Mouse (Mus musculus): ENCODE measurements around the gene Tchp. TPM values are rescaled to one million over a fixed set of nuclear protein-coding genes. Genes with fewer than 3 reads are reported as not detected.

Gene Tchp
- polyA plus RNA-seq, 1 experiment from 2014 or later: 15.2 TPM

DNA sequence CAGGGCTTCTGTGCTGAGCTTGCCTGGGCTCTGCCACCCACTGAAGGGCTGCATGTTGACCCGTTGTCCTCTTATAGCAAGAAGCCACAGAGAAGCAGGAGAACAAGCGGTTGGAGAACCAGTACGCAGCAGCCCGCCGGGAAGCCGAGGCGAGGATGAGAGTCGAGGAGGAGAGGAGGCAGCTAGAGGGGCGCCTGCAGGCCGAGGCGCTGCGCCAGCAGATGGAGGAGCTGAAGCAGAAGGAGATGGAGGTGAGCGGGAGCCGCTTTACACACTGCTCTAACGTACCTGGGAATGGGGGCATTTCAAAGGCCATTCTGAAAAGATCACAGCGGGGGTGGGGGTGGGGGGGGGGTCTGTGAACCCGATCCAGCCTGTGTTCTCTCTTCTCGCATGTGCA is 7.0 kb downstream of the Tchp start:
- 93% methylated on average over 18 of the region's 18 CpGs for WGBS
- H3K9me3 ChIP-seq (ENCODE audit: control insufficient read depth, low read length): no peaks in the 10 kb centered on the region
- no peak overlapping the region for H3K9ac ChIP-seq (replicated peaks; ENCODE audit: low read depth, low read length)
- no peak overlapping the region for H3K4me2 ChIP-seq (ENCODE audit: low read depth, low read length)
- H3K4me1 ChIP-seq (ENCODE audit: control insufficient read depth, insufficient read depth, low read length): no peaks in the 10 kb centered on the region
- H3K27ac ChIP-seq (ENCODE audit: low read depth, low read length): no peak overlapping the region
- no peak for ATAC-seq (ENCODE audit: low read depth)
- peaks cover 68% of the 10 kb centered on the region for H3K36me3 ChIP-seq (ENCODE audit: control insufficient read depth, insufficient read depth, low read length)
- H3K27me3 ChIP-seq (ENCODE audit: control insufficient read depth, insufficient read depth, low read length): no peaks in the 10 kb centered on the region
- H3K4me3 ChIP-seq (ENCODE audit: low read depth, low read length): no peak overlapping the region

DNA sequence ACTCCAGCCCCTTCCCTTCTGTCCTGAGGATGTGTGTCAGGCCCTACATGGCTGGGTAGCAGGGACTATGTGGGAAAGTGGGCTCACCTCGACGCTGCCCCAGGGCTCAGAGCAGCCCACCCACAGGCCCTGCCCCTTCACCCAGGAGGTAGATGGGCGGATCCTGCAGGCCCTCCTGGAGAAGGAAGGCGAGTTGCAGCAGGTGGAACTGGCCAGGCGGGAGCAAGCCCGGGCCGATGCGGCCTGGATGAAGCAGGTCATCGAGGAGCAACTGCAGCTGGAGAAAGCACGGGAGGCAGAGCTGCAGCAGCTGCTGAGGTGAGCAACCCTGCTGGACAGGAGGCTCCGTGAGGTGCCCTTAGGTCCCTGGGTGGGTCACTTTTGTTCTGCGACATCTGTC is 9.7 kb downstream of the Tchp start:
- no peak overlapping the region for H3K4me3 ChIP-seq (ENCODE audit: low read depth, low read length)
- H3K27ac ChIP-seq (ENCODE audit: low read depth, low read length): no peak overlapping the region
- H3K9me3 ChIP-seq (ENCODE audit: control insufficient read depth, low read length): no peaks in the 10 kb centered on the region
- no peaks in the 10 kb centered on the region for H3K27me3 ChIP-seq (ENCODE audit: control insufficient read depth, insufficient read depth, low read length)
- H3K36me3 ChIP-seq (ENCODE audit: control insufficient read depth, insufficient read depth, low read length): peaks cover 74% of the 10 kb centered on the region
- no peak overlapping the region for H3K4me2 ChIP-seq (ENCODE audit: low read depth, low read length)
- 90% methylated on average over 12 of the region's 12 CpGs for WGBS
- no peaks in the 10 kb centered on the region for H3K4me1 ChIP-seq (ENCODE audit: control insufficient read depth, insufficient read depth, low read length)
- H3K9ac ChIP-seq (replicated peaks; ENCODE audit: low read depth, low read length): no peak overlapping the region
- no peak for ATAC-seq (ENCODE audit: low read depth)

DNA sequence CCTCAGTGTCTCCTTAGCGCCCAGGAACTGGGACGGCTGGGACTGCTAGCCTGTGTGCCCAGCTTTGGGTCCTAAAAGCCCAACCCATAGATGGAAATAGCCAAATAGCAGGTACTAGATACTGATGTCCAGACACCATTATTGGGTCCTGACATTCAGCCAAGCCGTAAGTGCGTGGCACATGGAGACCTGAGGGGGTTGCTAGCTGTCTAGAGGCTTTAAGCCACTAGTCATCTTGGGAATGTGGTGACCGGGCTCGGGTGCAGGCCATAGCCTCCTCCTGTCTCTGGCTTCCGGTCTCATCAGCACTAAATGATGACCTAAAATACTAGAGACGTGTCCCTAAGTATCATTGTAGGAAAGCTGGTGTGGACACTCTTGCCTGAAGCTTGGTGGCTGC is 10.4 kb downstream of the Tchp start:
- ATAC-seq (ENCODE audit: low read depth): no peak
- Histone ChIP-seq H3K4me3 (ENCODE audit: low read depth, low read length) (no peak overlapping the region), H3K27ac (ENCODE audit: low read depth, low read length) (no peak overlapping the region), H3K36me3 (ENCODE audit: control insufficient read depth, insufficient read depth, low read length) (peaks cover 74% of the 10 kb centered on the region), H3K9ac (replicated peaks; ENCODE audit: low read depth, low read length) (no peak overlapping the region), H3K4me2 (ENCODE audit: low read depth, low read length) (no peak overlapping the region), H3K9me3 (ENCODE audit: control insufficient read depth, low read length) (no peaks in the 10 kb centered on the region), H3K27me3 (ENCODE audit: control insufficient read depth, insufficient read depth, low read length) (no peaks in the 10 kb centered on the region), H3K4me1 (ENCODE audit: control insufficient read depth, insufficient read depth, low read length) (no peaks in the 10 kb centered on the region)
- 94% methylated on average over 8 of the region's 8 CpGs for WGBS

DNA sequence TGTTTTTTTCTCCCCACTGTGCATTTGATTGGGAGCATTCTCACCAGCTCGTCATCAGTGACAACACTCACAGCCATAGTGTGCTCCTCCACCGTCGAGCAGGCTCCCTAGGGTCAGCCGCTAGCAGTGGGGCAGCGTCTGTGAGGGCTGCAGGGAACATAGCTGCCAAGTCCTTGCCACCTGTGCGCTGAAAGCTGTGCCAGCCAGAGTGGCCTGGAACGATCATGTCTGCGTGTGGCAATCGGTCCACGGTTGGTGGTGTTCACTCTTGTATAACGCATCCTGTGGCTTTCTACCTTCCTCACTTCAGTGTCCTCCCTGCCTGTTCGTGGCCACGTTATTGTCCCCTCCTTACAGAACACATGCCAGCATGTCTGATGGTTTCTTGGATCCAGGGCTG is 10.9 kb downstream of the Tchp start:
- Histone ChIP-seq H3K27me3 (ENCODE audit: control insufficient read depth, insufficient read depth, low read length) (no peaks in the 10 kb centered on the region), H3K27ac (ENCODE audit: low read depth, low read length) (no peak overlapping the region), H3K4me2 (ENCODE audit: low read depth, low read length) (no peak overlapping the region), H3K36me3 (ENCODE audit: control insufficient read depth, insufficient read depth, low read length) (peaks cover 71% of the 10 kb centered on the region), H3K4me3 (ENCODE audit: low read depth, low read length) (no peak overlapping the region), H3K9ac (replicated peaks; ENCODE audit: low read depth, low read length) (no peak overlapping the region), H3K9me3 (ENCODE audit: control insufficient read depth, low read length) (no peaks in the 10 kb centered on the region), H3K4me1 (ENCODE audit: control insufficient read depth, insufficient read depth, low read length) (no peaks in the 10 kb centered on the region)
- 84% methylated on average over 13 of the region's 13 CpGs for WGBS
- ATAC-seq (ENCODE audit: low read depth): no peak

DNA sequence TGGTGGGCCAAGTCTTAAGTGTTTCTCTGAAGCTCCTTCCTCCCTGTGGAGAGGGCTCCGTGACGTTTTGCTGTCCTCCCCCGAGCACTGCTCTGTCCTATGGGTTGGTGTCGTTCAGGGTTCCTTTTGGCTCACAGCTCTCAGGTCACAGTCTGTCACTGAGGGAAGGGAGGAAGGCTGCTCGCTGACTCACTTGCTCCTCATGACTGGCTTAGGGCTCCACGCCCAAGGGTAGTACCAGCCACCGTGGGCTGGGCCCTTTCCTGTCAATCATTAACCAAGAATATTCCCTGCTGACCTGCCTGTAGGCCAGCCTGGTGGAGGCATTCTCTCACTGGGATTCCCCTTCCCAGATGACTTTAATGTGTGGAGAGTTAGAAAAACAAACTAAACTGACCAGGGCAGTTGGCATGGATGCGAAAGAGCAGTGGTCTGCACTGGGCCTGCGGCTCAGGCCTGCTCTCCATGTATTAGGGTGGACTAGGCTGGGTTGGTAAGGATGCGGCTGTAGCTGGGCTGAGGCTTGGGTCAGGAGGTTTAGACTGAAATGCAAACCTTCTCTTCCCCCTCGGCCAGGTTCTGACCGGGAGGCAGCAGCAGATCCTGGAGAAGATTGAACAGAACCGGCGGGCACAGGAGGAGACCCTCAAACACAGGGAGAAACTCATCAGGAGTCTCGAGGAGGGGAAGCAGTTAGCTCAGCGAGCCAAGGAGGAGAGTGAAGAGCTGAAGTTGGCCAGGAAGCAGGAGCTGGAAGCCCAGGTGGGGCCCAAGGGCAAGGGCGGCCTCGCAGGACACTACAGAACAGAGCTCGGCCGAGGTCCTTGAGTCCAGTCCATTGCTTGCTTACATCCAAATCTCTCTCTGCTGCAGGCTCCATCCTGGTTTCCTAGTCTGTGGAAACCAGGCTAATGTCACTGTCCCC is 11.7 kb downstream of the Tchp start:
- Histone ChIP-seq H3K27ac (ENCODE audit: low read depth, low read length) (no peak overlapping the region), H3K27me3 (ENCODE audit: control insufficient read depth, insufficient read depth, low read length) (no peaks in the 10 kb centered on the region), H3K9me3 (ENCODE audit: control insufficient read depth, low read length) (no peaks in the 10 kb centered on the region), H3K4me3 (ENCODE audit: low read depth, low read length) (no peak overlapping the region), H3K36me3 (ENCODE audit: control insufficient read depth, insufficient read depth, low read length) (peaks cover 64% of the 10 kb centered on the region), H3K9ac (replicated peaks; ENCODE audit: low read depth, low read length) (no peak overlapping the region), H3K4me1 (ENCODE audit: control insufficient read depth, insufficient read depth, low read length) (no peaks in the 10 kb centered on the region), H3K4me2 (ENCODE audit: low read depth, low read length) (no peak overlapping the region)
- 88% methylated on average over 20 of the region's 20 CpGs for WGBS
- ATAC-seq (ENCODE audit: low read depth): no peak

DNA sequence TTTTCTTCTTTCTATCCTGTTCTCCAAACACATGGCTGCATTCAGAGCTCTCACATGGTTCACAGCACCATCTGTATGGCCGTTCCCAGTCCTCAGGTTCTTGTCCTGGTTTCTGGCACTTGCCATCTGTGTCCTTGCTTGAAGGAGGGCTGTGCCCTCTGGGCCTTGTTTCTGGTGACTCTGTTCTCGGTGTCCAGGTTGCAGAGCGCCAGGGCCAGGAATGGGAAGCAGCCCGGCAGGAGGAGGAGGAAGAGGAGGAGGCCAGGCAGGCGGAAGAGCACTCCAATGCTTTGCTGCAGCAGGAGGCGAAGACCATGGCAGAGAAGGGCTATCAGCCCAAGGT is 12.3 kb downstream of the Tchp start:
- Histone ChIP-seq H3K4me2 (ENCODE audit: low read depth, low read length) (no peak overlapping the region), H3K9me3 (ENCODE audit: control insufficient read depth, low read length) (no peaks in the 10 kb centered on the region), H3K4me1 (ENCODE audit: control insufficient read depth, insufficient read depth, low read length) (no peaks in the 10 kb centered on the region), H3K27me3 (ENCODE audit: control insufficient read depth, insufficient read depth, low read length) (no peaks in the 10 kb centered on the region), H3K27ac (ENCODE audit: low read depth, low read length) (no peak overlapping the region), H3K9ac (replicated peaks; ENCODE audit: low read depth, low read length) (no peak overlapping the region), H3K36me3 (ENCODE audit: control insufficient read depth, insufficient read depth, low read length) (peaks cover 58% of the 10 kb centered on the region), H3K4me3 (ENCODE audit: low read depth, low read length) (no peak overlapping the region)
- no peak for ATAC-seq (ENCODE audit: low read depth)
- WGBS: over 99% methylated on average over 6 of the region's 6 CpGs

DNA sequence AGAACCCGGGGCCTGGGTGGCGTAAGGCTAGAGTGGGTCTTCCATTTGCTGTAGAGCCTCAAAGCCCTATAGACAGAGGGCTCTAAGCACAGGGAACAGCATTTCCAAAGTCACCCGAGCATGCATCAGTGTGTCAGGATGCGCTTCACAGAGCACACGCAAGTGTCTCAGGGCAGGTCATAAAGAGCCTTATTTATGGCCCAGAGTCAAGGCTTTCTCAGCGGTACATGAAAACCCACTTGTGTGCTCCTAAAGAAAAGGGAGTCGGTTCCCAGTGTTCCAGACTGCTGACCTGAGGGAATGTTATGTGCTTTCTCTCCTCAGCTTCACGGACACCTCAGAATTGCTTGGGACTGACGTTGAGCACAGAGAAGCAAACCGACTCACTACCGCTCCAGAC is 13.2 kb downstream of the Tchp start:
- no peak overlapping the region for H3K4me3 ChIP-seq (ENCODE audit: low read depth, low read length)
- no peak for ATAC-seq (ENCODE audit: low read depth)
- H3K9me3 ChIP-seq (ENCODE audit: control insufficient read depth, low read length): no peaks in the 10 kb centered on the region
- WGBS: 57% methylated on average over 11 of the region's 11 CpGs
- no peaks in the 10 kb centered on the region for H3K27me3 ChIP-seq (ENCODE audit: control insufficient read depth, insufficient read depth, low read length)
- peaks cover 55% of the 10 kb centered on the region for H3K36me3 ChIP-seq (ENCODE audit: control insufficient read depth, insufficient read depth, low read length)
- no peak overlapping the region for H3K27ac ChIP-seq (ENCODE audit: low read depth, low read length)
- no peaks in the 10 kb centered on the region for H3K4me1 ChIP-seq (ENCODE audit: control insufficient read depth, insufficient read depth, low read length)
- no peak overlapping the region for H3K4me2 ChIP-seq (ENCODE audit: low read depth, low read length)
- H3K9ac ChIP-seq (replicated peaks; ENCODE audit: low read depth, low read length): no peak overlapping the region

DNA sequence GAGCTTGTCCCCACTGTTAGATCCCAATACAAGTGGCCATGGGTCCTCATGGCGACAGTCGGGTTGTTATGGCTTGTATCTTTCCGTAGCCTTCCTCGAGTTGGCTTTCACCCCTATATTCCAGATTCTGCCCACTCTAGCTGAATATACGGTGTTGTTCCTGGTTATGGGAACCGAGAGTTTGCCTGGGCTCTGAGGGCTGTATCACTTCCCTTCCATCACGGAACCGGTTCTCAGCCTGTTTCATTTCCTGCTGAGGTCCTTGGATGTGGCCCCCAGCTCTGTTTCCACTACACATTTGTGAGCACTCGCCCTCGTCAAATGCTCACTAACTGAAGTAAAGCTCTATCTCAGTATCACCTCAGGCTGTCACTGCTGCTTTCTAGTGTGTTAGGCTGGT is 14.4 kb downstream of the Tchp start:
- Histone ChIP-seq H3K4me3 (ENCODE audit: low read depth, low read length) (no peak overlapping the region), H3K9me3 (ENCODE audit: control insufficient read depth, low read length) (no peaks in the 10 kb centered on the region), H3K27ac (ENCODE audit: low read depth, low read length) (no peak overlapping the region), H3K4me2 (ENCODE audit: low read depth, low read length) (no peak overlapping the region), H3K27me3 (ENCODE audit: control insufficient read depth, insufficient read depth, low read length) (no peaks in the 10 kb centered on the region), H3K4me1 (ENCODE audit: control insufficient read depth, insufficient read depth, low read length) (no peaks in the 10 kb centered on the region), H3K9ac (replicated peaks; ENCODE audit: low read depth, low read length) (no peak overlapping the region), H3K36me3 (ENCODE audit: control insufficient read depth, insufficient read depth, low read length) (peaks cover 47% of the 10 kb centered on the region)
- ATAC-seq (ENCODE audit: low read depth): no peak
- 93% methylated on average over 10 of the region's 10 CpGs for WGBS

DNA sequence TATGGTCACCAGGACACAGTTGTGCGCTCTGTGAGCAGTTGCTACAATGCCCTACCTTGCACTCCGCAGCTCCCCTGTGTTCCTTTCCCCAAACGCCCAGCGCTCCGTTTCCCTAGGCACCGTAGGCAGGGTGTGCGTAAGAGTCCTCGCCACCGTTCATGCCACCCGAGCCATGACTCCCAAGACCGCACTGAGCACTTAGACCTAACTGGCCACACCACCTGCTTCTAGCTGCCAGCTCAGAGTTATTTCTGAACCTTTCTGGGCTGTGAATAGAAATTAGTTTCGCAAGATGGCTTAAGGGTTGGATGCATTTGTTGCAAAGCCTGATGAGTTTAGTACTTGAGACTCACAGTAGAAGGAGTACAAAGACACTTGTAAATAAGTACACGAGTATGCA is 15.3 kb downstream of the Tchp start:
- no peak overlapping the region for H3K4me3 ChIP-seq (ENCODE audit: low read depth, low read length)
- no peak overlapping the region for H3K9ac ChIP-seq (replicated peaks; ENCODE audit: low read depth, low read length)
- no peaks in the 10 kb centered on the region for H3K4me1 ChIP-seq (ENCODE audit: control insufficient read depth, insufficient read depth, low read length)
- WGBS: 89% methylated on average over 13 of the region's 13 CpGs
- peaks cover 46% of the 10 kb centered on the region for H3K36me3 ChIP-seq (ENCODE audit: control insufficient read depth, insufficient read depth, low read length)
- H3K27me3 ChIP-seq (ENCODE audit: control insufficient read depth, insufficient read depth, low read length): no peaks in the 10 kb centered on the region
- H3K9me3 ChIP-seq (ENCODE audit: control insufficient read depth, low read length): no peaks in the 10 kb centered on the region
- ATAC-seq (ENCODE audit: low read depth): no peak
- no peak overlapping the region for H3K4me2 ChIP-seq (ENCODE audit: low read depth, low read length)
- H3K27ac ChIP-seq (ENCODE audit: low read depth, low read length): no peak overlapping the region
